Mouse (Mus musculus) CD4-positive helper T cell, adult 2 months (primary cell): ENCODE results near the gene Gm45234.

Experiments
- DNase-seq: peaks from one replicate; pipeline ENCODE4 v3.0.0-alpha.2; 2012; ENCODE audit warnings: low read depth, missing footprints, low spot score

The Gm45234 gene

DNA sequence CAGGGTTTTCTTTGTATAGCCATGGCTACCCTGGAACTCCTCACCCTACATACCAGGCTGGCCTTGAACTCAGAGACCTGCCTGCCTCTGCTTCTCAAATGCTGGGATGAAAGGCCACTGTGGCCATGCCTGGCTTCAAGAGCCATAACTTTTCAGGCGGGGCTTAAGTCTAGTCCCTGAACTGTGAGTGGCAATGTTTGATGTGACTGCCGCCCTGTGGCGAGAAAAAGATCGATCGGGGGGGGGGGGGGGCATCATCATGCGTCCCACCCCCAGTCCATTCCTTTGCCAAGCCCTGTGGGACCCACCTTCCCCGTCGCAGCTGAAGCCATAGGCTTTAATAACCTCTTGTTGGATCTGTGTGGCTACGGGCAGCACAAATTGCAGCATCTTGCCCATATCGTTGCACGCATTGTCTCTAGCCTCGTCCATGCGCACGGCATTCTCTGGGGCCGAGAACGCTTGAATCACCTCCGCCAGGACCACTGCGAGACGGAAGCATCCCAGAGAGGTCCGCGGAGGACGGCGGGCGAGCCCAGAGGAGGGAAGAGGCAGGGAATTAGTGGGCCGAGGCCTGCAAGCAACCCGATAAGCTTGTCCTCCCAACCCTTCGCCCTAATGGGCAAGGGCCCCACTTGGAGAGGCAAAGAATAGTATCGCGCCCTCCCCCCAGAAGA, 15.5 kb downstream of the Gm45234 start:
- DNase-seq = peak; percentile 90

DNA sequence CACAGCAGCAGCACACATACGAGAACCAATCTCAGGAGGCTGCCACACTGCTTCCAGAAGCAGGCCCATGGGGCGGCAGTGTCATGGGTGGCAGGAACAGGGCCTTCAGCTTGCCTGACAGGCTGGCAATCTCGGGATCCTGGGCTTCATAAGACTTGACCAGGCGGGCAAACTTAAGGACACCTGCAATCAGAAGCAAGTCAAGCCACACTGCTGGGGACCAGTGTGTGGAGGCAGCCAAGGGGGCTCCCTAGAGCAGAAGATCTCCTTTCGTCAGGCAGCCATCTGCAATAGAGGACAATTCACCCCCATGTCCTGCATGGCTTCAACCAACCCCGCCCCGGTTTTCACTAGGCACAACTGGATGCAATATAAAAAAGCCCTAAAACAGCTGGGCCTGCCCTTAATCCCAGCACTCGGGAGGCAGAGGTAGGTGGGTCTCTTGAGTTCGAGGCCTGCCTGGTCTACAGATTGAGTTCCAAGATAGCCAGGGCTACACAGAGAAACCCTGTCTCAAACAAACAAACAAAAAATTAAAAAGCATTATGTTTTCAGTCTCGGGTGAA, 16.5 kb downstream of the Gm45234 start:
- no peak for DNase-seq

DNA sequence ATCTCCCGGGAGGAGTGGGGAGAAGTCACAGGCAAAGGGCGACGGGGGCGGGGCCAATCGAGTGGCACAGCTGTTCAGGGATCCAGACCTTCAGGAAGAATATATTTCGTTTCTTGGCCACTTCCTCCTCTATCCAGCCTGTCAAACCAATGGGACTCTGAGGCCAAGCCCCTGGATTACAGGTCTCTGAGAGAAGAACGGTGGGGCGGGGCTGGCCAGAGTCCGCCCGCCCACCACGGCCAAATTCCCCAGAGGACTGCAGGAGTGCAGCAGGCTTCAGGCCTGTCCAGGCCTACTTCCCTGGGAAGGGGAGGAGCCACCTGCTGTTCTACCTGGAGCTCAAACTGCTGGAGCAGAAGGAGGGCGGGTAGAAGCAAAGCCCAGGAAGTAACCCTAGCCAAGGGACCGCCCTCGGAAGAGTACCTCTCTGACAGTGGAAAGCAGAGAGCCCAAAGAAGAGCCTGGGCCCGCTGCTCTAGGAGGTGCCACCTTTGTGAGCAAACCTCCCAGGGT, 17.3 kb downstream of the Gm45234 start, which contains the start of gene Ptpn6:
Ptpn6 (minus strand) TSS at position 204 of the 513 bp plus-strand sequence.
- peak; percentile 69 for DNase-seq

DNA sequence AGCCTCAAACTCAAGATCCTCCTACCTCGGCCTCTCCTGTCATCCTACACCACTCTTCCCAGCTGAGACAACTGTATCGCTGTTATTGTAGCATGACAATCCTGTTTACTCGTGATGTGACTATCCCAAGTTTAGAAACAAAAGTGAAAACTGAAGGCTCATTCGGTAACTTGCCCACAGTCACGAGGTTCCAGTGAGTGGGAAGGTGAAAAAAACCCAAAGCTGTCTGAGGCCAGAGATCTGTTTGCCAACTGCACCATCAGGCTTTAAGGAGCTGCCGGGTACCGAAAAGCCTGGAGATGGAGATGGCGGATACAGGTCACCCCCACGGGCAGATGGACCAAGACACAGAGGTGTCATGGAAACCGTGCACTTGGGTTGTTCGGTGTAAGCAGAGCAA, 18.8 kb downstream of the Gm45234 start:
- no peak for DNase-seq

DNA sequence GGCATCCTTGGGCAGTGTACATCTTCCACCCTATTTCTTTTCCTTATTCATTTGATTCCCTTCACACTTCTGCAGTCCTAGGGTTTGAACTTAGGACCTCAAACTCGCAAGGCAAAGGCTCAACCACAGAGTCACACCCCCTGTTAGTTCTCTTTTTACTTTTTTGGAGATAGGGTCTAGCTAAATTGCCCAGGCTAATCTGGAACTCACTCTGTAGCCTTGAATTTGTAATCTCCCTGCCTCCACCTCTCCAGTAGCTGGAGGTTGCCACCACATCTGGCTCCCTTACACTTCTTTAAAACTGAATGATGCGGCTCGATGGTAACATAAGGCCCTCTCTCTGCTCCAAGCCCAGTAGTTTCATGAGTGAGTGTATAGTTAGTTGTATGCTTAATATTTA, 21.4 kb downstream of the Gm45234 start:
- no peak for DNase-seq

DNA sequence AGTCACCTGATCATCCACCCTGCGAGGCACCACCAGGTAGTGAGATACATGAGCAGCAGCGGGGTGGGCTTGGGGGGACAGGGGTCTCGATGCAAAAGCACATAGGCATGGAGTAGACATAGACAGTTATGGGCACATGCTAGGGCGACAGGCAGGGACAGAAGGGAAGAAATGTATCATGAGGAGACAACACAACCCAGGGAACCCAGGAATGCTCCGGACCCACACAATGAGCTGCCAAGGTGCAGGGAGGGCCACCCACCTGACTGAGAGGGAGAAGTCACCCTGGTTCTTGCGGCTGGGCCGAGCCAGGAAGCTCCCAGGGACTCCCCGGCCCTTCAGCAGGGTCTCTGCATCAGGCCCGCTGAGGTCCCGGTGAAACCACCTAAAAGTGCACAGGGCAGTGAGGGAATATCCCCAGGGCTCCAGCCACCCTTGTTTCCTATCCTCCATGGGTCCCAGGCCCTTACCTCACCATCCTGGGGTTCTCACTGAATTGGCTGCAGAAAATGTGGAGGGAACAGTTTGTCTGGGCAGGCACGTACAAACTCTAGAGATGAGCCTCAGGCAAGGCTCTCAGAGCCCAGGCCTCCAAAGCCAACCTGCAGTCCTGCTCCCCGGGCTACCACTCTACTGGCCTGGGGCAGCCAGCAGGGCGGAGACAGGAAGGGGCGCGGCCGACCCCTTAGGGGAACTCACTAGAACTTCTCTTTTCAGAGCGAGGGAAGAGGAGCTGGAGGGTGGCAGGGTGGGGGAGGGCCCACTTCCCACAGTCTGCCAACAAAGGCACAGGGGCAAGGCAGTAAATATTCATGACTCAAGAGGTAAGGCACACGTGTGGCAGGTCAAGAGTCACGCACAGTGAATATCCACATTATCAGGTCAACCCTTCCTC, 23.1 kb downstream of the Gm45234 start:
- peak; percentile 75 for DNase-seq

DNA sequence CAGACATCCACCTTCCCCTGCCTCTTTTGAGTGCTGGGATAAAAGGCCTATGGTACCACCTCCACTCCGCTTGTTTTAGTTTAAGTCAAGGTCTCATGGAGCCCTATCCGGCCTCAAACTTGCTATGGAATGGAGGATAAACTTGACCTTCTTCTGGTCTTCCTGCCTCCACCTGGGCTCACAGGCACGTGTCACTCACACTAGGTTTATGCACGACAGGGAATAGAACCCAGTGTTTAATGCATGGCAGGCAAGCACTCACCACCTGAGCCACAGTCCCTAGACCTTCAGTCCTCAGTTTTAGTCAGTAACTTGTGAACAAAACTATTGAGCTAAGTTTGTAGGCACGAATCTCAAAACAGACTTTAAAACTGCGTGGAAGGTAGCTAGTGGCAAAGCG, 24.8 kb downstream of the Gm45234 start:
- DNase-seq = no peak

DNA sequence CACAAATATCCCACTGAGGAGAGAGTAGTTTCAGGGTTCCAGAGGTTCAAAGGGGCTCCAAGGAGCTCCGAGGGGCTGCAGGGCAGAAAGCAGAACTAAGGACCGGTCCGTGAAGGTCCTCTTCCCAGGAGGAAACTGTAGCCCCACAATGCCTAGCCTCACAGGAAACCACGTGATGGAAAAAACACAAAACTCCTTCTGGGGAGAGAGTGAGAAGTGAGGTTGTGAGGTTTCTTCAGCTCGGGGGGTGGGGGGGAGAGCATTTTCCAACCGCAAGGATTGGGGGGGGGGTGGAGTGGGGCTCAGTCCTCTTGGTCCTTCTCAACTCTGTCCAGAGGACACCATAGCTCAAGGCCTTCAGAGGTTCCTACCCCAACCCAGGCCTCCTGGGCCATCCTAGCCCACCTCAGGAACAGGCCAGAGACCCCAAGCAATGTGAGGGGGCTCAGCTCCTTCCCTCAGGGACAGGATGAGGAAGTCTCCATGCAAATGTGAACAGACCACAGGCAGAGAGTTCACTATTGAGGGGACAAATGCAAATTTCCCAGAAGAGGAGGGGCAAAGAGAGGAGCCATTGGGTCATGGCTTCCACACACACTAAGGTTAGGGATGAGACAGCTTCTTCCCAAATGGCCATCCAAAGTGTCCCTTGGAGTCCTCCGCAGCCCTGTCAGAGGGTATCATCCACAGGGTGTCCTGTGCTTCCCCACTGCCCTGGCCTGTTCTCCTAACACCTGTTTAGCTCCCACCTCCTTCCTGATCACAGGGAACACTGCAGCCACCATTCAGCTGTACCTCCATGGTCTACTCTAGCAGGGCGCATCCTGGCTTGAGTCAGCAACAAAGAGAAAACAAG, 25.7 kb downstream of the Gm45234 start:
- DNase-seq = peak; percentile 79

DNA sequence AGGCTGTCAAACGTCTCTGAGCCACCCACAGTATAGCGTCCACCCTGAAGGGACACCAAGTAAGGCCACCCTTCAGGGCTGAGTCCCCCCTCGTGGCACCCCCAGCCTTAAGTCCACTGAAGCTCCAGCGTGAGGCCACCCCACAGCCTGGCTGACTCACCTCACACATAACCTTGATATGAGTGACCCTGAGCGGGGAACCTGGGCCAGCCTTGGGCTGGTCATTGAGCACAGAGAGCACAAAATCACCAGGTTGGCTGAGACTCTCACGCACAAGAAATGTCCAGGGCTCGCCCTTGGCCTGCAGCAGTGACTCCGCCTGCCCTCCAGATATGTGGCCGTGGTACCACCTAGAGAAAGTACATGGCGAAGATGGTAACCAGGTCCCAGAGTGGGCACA, 27.2 kb downstream of the Gm45234 start:
- DNase-seq = no peak

DNA sequence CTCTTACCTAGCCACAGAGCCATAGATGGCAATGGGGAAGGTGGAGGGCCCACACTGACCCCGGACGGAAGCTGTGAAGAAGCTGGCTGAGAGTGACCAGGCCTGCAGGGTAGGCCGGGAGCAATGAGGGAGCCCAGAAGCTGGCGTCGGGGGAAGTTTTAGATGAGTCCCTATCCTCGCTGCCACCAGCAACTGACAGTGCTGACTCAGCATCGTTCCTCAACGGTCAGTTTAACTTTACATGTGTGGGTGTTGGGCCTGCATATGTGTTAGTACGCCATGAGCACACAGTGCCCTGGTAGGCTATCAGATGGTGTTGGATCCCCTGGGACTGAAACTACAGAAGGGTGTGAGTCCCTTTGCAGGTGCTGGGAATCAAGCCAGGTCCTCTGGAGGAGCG, 31.3 kb downstream of the Gm45234 start:
- no peak for DNase-seq

DNA sequence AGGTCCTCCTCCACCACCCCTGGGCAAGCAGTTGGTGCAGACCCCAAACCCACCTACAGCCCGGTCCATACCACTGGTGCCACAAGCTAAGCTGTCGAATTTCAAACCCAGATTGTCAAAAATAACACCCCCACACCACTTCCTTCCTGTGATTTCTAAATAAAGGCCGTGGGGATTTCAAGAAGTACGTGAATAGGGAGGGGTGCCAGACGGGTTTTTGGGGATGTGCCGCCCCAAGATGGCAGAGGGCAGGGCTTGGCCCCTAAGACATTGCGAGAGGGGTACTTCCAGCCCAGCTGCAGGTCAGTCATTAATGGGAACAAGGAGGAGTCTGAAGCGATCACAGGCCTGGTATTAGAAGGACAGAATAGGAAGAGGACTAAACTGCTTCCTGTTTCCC, 32.3 kb downstream of the Gm45234 start:
- DNase-seq = peak; percentile 76

DNA sequence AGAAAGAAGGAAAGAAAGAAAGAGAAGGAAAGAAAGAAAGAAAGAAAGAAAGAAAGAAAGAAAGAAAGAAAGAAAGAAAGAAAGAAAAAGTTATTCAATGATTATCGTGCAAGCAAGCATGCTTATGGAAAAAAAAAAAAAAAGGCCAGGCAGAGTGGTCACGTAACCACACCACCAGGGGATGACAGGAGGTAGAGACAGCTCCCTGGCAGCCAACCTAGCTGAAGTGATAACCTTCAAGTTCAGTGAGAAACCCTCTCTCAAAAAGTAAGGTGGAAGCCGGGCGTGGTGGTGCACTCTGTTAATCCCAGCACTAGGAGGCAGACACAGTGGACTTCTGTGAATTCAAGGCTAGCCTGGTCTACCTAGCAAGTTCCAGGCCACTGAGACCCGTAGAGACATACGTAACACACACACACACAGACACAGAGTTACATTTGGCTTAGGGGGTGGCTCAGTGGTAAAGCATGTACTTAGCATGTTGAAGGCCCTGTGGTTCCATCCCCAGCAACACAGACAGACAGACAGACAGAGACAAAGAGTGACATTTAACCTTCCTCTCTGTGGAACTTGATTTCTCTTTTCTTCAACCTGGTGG, 32.8 kb downstream of the Gm45234 start:
- DNase-seq = peak; percentile 48

DNA sequence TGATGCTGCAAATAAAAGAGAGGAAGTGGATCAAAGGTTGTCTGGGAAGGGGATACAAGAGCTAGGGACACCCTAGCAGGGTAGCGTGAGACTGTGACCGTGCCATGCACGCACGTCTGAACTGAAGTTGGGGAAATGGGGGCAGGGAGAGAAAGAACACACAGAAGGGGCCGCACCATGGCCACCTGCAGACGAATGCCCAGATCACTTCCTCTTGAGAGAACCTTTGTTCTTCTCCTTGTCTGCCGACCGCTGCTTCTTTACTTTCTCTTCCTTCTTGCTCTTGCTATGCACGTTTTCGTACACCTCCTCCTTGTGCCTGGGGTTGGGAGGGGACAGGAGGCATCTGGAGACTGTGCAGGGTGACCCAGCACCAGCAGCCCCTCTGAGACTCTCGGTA, 34.9 kb downstream of the Gm45234 start:
- DNase-seq = no peak

DNA sequence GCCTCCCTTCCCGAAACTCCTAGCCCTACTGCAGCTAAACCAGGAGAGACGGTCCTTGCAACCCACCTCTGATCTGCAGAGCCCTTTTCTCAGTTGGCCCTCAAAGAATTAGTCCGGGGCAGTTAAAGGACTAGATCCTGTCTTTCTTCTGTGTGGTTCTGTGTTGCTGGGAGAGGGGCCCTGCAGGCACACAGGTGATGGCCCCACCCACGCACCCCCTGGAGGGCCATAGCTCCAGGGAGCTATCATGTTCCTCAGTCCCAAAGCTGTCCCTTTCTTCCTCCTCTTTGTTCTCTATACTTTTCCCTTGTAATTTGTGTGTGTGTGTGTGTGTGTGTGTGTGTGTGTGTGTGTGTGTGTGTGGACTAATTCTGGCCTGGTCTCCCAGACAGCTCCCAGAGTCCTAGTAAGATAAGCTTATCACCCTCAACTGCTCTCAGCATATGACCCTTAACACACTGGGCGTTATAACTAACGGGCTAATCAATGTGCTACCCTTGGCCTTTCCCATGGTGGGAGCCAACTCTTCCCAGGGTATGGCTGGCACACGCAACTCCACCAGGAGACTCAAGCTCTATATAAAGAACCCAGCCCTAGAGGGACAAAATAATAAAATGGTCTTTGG, 36.4 kb downstream of the Gm45234 start:
- no peak for DNase-seq

DNA sequence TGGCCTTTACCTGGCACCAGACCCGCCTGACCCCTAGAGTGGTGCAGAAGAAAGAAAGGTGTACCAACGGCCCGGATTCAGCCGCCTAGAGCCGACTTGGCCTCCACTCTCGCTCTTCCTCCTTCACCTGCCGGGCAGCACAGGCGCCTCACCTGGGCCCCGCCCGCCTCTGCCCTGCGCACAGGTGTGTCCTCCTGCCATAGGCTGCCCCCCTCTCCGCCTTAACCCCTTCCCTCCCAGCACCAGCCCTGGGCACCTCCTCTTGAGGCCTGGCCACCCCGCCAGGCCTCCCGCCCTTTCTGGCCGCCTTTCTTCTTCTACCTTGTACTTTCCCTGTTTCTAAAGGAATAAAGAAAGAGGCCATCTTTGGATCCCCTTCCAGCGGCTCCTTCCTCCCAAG, 37.1 kb downstream of the Gm45234 start:
- no peak for DNase-seq

DNA sequence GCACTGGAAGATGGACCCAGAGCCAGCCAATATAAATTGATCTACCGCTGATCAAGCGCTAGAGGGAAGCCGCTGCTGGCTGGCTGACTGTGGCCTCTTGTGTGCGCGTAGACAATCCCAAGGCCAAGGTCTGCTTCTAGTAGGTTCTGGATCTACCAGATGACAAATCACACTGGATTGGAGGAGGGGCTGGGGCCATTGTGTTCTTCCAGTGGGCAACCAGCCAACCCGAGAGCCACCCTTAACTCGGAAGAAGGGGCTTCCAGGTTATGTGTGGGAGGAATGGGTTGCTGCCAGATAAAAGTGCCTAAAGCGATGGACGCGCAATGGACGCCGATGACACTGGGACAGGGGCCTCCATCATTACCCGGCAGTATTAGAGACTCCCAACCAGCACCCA, 37.9 kb downstream of the Gm45234 start:
- DNase-seq = no peak

DNA sequence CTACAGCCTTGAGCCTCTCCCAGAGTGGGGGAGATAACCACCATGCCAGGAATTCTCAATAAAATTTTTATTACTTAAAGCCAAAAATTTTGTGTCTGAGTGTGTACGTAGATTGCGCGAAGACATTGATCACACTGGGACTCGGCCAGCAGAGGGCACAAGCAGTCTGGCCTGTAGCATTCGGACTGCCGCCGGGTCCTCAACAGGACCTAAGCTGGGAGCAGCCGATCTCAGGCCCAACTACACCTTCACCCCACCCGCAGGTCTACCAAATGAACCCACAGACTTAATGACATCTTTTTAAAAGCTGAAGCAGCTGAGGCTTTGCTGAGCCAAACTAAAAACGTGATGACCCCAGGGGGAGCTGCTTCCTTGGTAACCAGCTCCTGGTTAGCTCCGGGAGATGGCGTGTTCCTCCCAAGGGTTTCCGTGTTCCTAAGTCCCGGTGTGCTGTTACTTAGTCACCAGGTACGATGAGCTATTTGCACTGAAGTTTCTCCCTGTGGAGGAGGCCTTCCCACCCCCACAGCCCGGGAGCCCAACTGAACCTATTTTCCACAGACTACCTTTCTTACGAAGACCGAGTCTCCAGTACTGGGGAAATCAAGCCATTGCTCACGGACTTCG, 38.8 kb downstream of the Gm45234 start:
- DNase-seq = peak; percentile 74

DNA sequence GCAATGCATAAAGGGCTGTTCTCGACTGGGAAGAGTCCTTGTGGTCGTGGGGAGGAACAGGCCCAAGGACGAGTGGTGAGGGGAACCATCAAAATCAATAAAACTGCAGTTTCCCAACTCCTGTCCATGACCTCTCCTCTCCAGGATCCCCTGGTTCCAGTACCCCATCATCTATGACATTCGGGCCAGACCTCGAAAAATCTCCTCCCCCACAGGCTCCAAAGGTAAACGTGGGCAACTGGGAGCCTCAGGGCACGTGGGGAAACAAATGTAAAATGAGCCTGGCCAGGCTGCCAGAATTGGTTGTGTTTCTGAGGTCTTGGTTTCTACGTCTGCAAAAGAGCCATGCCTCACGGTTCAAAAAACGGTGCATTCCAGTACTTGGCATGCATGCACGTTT, 42.9 kb downstream of the Gm45234 start:
- no peak for DNase-seq

DNA sequence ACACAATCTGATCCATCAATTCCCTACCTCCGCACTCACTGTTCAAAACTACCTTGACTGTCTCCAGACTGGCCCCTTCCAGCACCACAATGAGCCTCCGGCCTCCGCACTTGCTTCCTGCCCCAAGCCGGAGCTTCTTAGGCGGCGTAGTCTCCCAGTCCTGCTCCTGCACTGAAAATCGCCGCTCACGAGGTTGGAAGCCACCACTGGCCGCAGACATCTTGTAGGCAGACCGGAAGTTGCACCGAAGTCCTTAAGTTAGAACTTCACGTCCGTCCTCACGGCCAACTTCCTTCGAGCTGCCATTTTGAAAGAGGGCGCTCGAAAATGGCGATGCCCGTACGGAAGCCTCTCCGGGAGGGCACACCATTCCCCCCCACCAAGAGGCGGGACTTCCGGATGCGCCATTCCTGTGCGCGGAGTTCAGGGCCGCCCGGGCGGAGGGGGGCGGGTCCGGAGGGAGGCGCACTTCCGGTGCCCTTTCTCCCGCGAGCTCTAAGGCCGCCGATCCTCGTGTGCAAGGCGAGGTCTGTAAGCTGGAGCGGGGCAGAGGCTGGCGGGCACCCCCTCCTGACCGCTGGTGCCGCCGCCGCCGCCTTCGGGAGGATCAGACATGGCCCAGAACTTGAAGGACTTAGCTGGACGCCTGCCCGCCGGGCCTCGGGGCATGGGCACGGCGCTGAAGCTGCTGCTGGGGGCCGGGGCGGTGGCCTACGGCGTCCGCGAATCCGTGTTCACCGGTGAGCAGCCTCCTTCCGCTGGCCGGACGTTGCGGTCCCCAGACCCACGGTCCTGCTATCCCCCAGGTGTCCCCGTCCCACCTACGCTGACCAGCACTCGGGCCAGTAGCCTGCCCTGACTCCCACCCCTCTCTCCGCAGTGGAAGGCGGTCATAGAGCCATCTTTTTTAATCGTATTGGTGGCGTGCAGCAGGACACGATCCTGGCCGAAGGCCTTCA, 43.7 kb downstream of the Gm45234 start, which contains the start of the genes Emg1 and Phb2:
Emg1 (minus strand) TSS at position 355 of the 959 bp plus-strand sequence.
Phb2 (plus strand) TSS at position 513 of the 959 bp plus-strand sequence.
- peak; percentile 98 for DNase-seq
